11 mouse cellular contexts compared by ENCODE assay signal in genomic region chr15:102623121-102623520, GRCm38 (mm10). TPM values are rescaled to one million over a fixed set of nuclear protein-coding genes. Genes with fewer than 3 reads are reported as not detected.
DNase-seq lines count a peak whose midpoint lies in the region; ATAC-seq and TF ChIP-seq lines count a peak whose summit lies in the region.
"Had no signal": no experiment of that assay in that cellular context is flagged by ENCODE, and none has a peak within 500 bp of the region (broad histone marks: within the 10 kb centered on the region; RNA-seq: fewer than 3 reads in every experiment).

No protein-coding gene starts in this region.

- ATAC-seq in heart, embryonic 14.5 days (ENCODE audit: insufficient number of reproducible peaks, insufficient read depth, low FRiP score, low read depth) = no peak
- no peak for ATAC-seq in lung, embryonic 16.5 days (ENCODE audit: low read depth)
- no peak for ATAC-seq in forebrain, postnatal 0 days
- no peak for ATAC-seq in stomach, embryonic 14.5 days (ENCODE audit: insufficient number of reproducible peaks, insufficient read depth, low FRiP score, low read depth)
- no peak for ATAC-seq in cerebellum, adult (ENCODE audit: insufficient number of reproducible peaks, low FRiP score, low TSS enrichment)

- 89% methylated on average over 3 of the region's 3 CpGs for WGBS in heart, embryonic 14.5 days
- WGBS in lung, embryonic 16.5 days = 53% methylated on average over 3 of the region's 3 CpGs
- WGBS in forebrain, postnatal 0 days = 79% methylated on average over 3 of the region's 3 CpGs
- WGBS in stomach, embryonic 14.5 days = 80% methylated on average over 3 of the region's 3 CpGs

- H3K36me3 ChIP-seq in heart, embryonic 14.5 days (ENCODE audit: control insufficient read depth, insufficient read depth, low read length) = peaks cover 5% of the 10 kb centered on the region; the same call in 1 of the 2 replicates
- H3K36me3 ChIP-seq in lung, embryonic 16.5 days (ENCODE audit: control insufficient read depth, insufficient read depth, low read length) = no peaks in the 10 kb centered on the region; the same call in 1 of the 2 replicates
- no peaks in the 10 kb centered on the region for H3K36me3 ChIP-seq in forebrain, postnatal 0 days (ENCODE audit: insufficient read depth)
- no peaks in the 10 kb centered on the region for H3K36me3 ChIP-seq in stomach, embryonic 14.5 days (ENCODE audit: control insufficient read depth, insufficient read depth, low read length)
- H3K36me3 ChIP-seq: midbrain, embryonic 12.5 days had no signal

- no peaks in the 10 kb centered on the region for H3K9me3 ChIP-seq in heart, embryonic 14.5 days (ENCODE audit: control insufficient read depth, low read length)
- no peaks in the 10 kb centered on the region for H3K9me3 ChIP-seq in lung, embryonic 16.5 days (ENCODE audit: control insufficient read depth, low read length)
- H3K9me3 ChIP-seq in forebrain, postnatal 0 days (ENCODE audit: low read length) = no peaks in the 10 kb centered on the region
- no peaks in the 10 kb centered on the region for H3K9me3 ChIP-seq in stomach, embryonic 14.5 days (ENCODE audit: control insufficient read depth, low read depth, low read length)
- H3K9me3 ChIP-seq: midbrain, embryonic 12.5 days had no signal

- H3K4me2 ChIP-seq in heart, embryonic 14.5 days (ENCODE audit: low read length) = peak overlapping the region; percentile 81
- H3K4me2 ChIP-seq in lung, embryonic 16.5 days (ENCODE audit: low read depth, low read length) = peak overlapping the region; percentile 61
- peak overlapping the region; percentile 38 for H3K4me2 ChIP-seq in forebrain, postnatal 0 days (ENCODE audit: low read depth)
- peak overlapping the region; percentile 30 for H3K4me2 ChIP-seq in stomach, embryonic 14.5 days (replicated peaks; ENCODE audit: low read depth, low read length)

- TF ChIP-seq CTCF in forebrain, postnatal 0 days (IDR thresholded peaks at IDR 0.05; ENCODE audit: low read depth) = no peak

- DNase-seq in heart, adult 11 months = no peak
- DNase-seq in lung, postnatal 36 days = no peak
- DNase-seq in forebrain, postnatal 0 days = no peak
- no peak for DNase-seq in urinary bladder, postnatal 14 days (ENCODE audit: low spot score)
- DNase-seq: cerebellum, adult 8-10 months; layer of hippocampus, postnatal 36 days had no signal

- no peak overlapping the region; a peak in 1 of 4 replicates for H3K4me3 ChIP-seq in heart, embryonic 14.5 days (ENCODE audit: control insufficient read depth in 1 of 2, insufficient read depth in 1 of 2, low read depth in 1 of 2, low read length in 2 of 2)
- peak overlapping the region; percentile 32 for H3K4me3 ChIP-seq in lung, embryonic 16.5 days (ENCODE audit: low read length)
- H3K4me3 ChIP-seq in forebrain, postnatal 0 days (ENCODE audit: low read depth, low read length) = no peak overlapping the region
- no peak overlapping the region for H3K4me3 ChIP-seq in stomach, embryonic 14.5 days (ENCODE audit: low read depth, low read length)
- H3K4me3 ChIP-seq: midbrain, embryonic 12.5 days had no signal

- no peaks in the 10 kb centered on the region for H3K27me3 ChIP-seq in heart, embryonic 14.5 days (ENCODE audit: control insufficient read depth, insufficient read depth, low read length)
- H3K27me3 ChIP-seq in lung, embryonic 16.5 days (ENCODE audit: control insufficient read depth, insufficient read depth, low read depth, low read length) = no peaks in the 10 kb centered on the region
- no peaks in the 10 kb centered on the region for H3K27me3 ChIP-seq in forebrain, postnatal 0 days (ENCODE audit: insufficient read depth, low read length)
- no peaks in the 10 kb centered on the region for H3K27me3 ChIP-seq in stomach, embryonic 14.5 days (ENCODE audit: control insufficient read depth, insufficient read depth, low read length)
- H3K27me3 ChIP-seq: midbrain, embryonic 12.5 days had no signal

- H3K4me1 ChIP-seq in heart, embryonic 14.5 days (ENCODE audit: control insufficient read depth in 2 of 2, insufficient read depth in 2 of 2, low read length in 2 of 2) = peaks cover 2 to 10% of the 10 kb centered on the region in 2 experiments; a peak in 3 of 4 replicates
- peaks cover 22% of the 10 kb centered on the region for H3K4me1 ChIP-seq in lung, embryonic 16.5 days (replicated peaks; ENCODE audit: control insufficient read depth, insufficient read depth, low read length)
- peaks cover 5% of the 10 kb centered on the region; the same call in 1 of the 2 replicates for H3K4me1 ChIP-seq in forebrain, postnatal 0 days (ENCODE audit: insufficient read depth)
- peaks cover 9% of the 10 kb centered on the region for H3K4me1 ChIP-seq in stomach, embryonic 14.5 days (ENCODE audit: control insufficient read depth, insufficient read depth, low read length)

- no peak overlapping the region for H3K27ac ChIP-seq in heart, embryonic 14.5 days (replicated peaks in 1 of 2; ENCODE audit: control insufficient read depth in 1 of 2, insufficient read depth in 1 of 2, low read depth in 2 of 2, low read length in 2 of 2)
- peak overlapping the region; percentile 15; the same call in 1 of the 2 replicates for H3K27ac ChIP-seq in lung, embryonic 16.5 days (ENCODE audit: low read length)
- H3K27ac ChIP-seq in forebrain, postnatal 0 days (ENCODE audit: low read depth, low read length) = no peak overlapping the region
- H3K27ac ChIP-seq in stomach, embryonic 14.5 days (ENCODE audit: low read length) = no peak overlapping the region
- H3K27ac ChIP-seq: midbrain, embryonic 12.5 days had no signal

- no peak overlapping the region for H3K9ac ChIP-seq in heart, embryonic 14.5 days (ENCODE audit: low read length)
- H3K9ac ChIP-seq in lung, embryonic 16.5 days (ENCODE audit: low read length) = 0 out of 2 replicates have a peak overlapping the region, but pooled peaks have one; percentile 37
- H3K9ac ChIP-seq in forebrain, postnatal 0 days = 0 out of 2 replicates have a peak overlapping the region, but pooled peaks have one; percentile 18
- H3K9ac ChIP-seq in stomach, embryonic 14.5 days (replicated peaks; ENCODE audit: low read depth, low read length) = no peak overlapping the region
- H3K9ac ChIP-seq: midbrain, embryonic 12.5 days had no signal

RNA-seq across cellular contexts. Expression of gene Gm28047, which starts 1.7 kb away (rescaled TPM):
- not detected in 2 replicates for polyA plus RNA-seq in heart, embryonic 14.5 days (2014; fragmentation: Nextera tagmentation; extraction: Ambion mirVana)
- polyA plus RNA-seq in lung, embryonic 16.5 days (2015; fragmentation: Nextera tagmentation; extraction: Ambion mirVana) = not detected in 2 replicates
- total RNA-seq in forebrain, postnatal 0 days (2014; rRNA removed) = not detected in 2 replicates
- 0.74 TPM in 1 of 2 replicates, not detected in the other for polyA plus RNA-seq in forebrain, postnatal 0 days (2015; fragmentation: Nextera tagmentation; extraction: Ambion mirVana)
- polyA plus RNA-seq in stomach, embryonic 14.5 days (2014; fragmentation: Nextera tagmentation; extraction: Ambion mirVana) = not detected in 2 replicates
- polyA plus RNA-seq: midbrain, embryonic 12.5 days had no signal

RNA-seq across cellular contexts. Expression of gene Atf7, which starts 2.1 kb away (rescaled TPM):
- 27.0 and 29.7 TPM in 2 replicates for polyA plus RNA-seq in heart, embryonic 14.5 days (2014; fragmentation: Nextera tagmentation; extraction: Ambion mirVana)
- 43.5 and 50.0 TPM in 2 replicates for polyA plus RNA-seq in lung, embryonic 16.5 days (2015; fragmentation: Nextera tagmentation; extraction: Ambion mirVana)
- total RNA-seq in forebrain, postnatal 0 days (2014; rRNA removed) = 9.9 and 13.2 TPM in 2 replicates
- polyA plus RNA-seq in forebrain, postnatal 0 days (2015; fragmentation: Nextera tagmentation; extraction: Ambion mirVana) = 8.4 and 10.2 TPM in 2 replicates
- polyA plus RNA-seq in stomach, embryonic 14.5 days (2014; fragmentation: Nextera tagmentation; extraction: Ambion mirVana) = 42.7 and 48.9 TPM in 2 replicates

RNA-seq across cellular contexts. Expression of gene Atp5g2, which starts 49.0 kb away (rescaled TPM):
- 98.6 and 118 TPM in 2 replicates for polyA plus RNA-seq in heart, embryonic 14.5 days (2014; fragmentation: Nextera tagmentation; extraction: Ambion mirVana)
- polyA plus RNA-seq in lung, embryonic 16.5 days (2015; fragmentation: Nextera tagmentation; extraction: Ambion mirVana) = 73.6 and 76.2 TPM in 2 replicates
- total RNA-seq in forebrain, postnatal 0 days (2014; rRNA removed) = 75.2 and 170 TPM in 2 replicates
- polyA plus RNA-seq in forebrain, postnatal 0 days (2015; fragmentation: Nextera tagmentation; extraction: Ambion mirVana) = 63.5 and 75.3 TPM in 2 replicates
- polyA plus RNA-seq in stomach, embryonic 14.5 days (2014; fragmentation: Nextera tagmentation; extraction: Ambion mirVana) = 86.0 and 99.3 TPM in 2 replicates

Comparison
In these comparisons a context has a peak if more than half of its experiments do, and no peak if none do; other contexts are left out.
1. H3K4me2 ChIP-seq: peak in every context shown above with its lines; median percentile 81 in heart, embryonic 14.5 days; 61 in lung, embryonic 16.5 days; 38 in forebrain, postnatal 0 days; 30 in stomach, embryonic 14.5 days.
2. H3K9ac ChIP-seq: peak in lung, embryonic 16.5 days (single experiment) and forebrain, postnatal 0 days (single experiment); none in heart, embryonic 14.5 days (single experiment) and stomach, embryonic 14.5 days (single experiment).